Mouse (Mus musculus) thymus, postnatal 4 days (tissue): ENCODE measurements at regions not wholly inside any gene's neighbourhood (a gene's known extent, or its start where the extent isn't known, plus 50 kb on each side); places are given as distances from the start of the nearest gene placed in this dataset.

Experiments used
- DNase-seq: peaks from one replicate; pipeline ENCODE4 v3.0.0; 2021

DNA sequence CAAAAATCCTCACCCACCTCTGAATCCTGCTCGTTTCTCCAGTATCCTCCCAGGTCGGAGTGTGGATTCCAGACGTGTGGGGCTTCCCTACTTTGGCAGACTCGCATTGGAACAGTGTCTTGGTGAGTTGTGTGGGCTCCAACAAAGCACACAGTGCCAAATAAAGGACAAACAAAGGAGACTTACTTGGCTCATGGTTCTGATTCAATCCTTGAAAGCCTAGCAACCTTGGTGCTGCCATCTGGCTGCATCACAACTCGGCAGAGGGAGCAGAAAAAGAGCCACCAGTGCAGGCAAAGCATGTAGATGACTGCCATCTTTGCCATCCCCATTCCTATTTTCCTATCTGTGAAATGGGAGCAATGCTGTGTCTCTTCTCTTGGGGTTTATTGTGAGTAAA lies 64.0 kb downstream of the Il9r start:
- DNase-seq: no peak

- no peak for DNase-seq
These were observed 66.1 kb downstream of the Il9r start for GRCm38 (mm10) chr11:32133996-32134395.

DNA sequence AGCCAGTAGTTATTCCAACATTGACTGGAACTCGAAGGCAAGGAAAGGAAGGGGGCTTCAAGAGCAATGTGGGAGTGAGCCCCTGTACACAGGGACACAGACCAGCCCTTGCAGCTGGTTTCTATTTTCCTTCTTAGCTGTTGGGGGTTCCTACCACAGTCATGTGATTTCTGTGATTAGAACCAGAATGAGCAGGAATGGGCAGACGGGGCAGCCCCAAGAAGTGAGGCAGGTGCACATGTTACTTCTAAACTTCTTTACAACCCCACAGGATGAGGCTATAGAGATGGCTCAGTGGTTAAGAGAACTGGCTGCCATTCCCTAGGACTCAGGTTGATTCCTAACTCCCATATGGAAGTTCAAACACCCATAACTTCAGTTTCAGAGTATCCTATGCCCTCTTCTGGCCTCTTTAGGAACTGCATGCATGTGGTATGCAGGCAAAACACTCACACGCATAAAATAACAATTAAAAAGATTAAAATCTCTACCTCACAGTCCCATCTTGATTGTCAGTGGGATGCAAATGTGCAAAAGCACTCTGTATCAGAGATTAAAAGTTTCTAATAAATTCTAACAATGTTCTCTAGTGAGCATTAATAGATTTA lies 68.0 kb downstream of the Il9r start:
- DNase-seq: peak; percentile 70

GRCm38 (mm10) chr11:32128551-32128950 lies 71.5 kb downstream of the Il9r start:
- peak; percentile 27 for DNase-seq

- no peak for DNase-seq
These were observed 72.1 kb downstream of the Il9r start for GRCm38 (mm10) chr11:32128018-32128417.

DNA sequence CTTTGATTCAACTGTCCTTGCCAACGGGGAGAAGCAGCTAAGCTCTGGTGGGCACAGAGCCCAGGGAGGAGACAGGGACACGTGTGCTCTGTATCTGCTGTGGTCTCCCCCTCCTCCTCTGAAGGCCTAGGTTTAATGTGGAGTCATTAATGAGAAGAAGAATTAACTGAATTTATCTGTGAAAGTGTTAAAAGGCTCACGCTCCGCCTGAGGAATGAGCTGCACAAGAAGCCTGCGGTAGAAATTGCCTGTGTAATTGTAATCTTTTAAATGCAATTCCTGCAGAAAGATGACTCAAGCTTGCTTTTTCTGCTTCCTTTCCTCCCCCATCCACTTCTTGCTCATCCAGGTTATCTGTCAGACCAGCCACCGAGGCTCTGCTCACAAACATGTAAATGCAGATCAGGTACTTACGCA lies 72.7 kb downstream of the Il9r start:
- no peak for DNase-seq

- DNase-seq: peak; percentile 34
These were observed 73.3 kb downstream of the Il9r start for GRCm38 (mm10) chr11:32126786-32127185.

DNA sequence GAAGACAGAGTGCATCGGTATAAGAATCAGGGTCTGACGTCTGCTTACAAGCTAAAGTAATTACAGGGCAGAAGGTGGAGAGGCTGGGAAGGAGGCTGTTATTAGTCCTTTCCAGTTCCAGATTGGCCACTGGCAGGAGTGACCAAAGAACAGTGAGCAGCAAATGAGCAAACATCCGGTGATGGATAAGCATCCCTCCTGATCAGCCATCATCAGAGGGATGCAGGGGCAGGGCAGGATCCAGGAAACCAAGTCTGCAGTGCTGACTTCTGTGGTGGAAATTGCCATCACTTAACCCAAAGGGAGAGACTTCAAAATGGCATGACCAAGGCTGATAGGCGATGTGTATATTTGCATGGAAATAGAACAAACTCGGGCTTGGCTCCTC lies 73.8 kb downstream of the Il9r start:
- DNase-seq: no peak

- peak; percentile 64 for DNase-seq
These were observed 74.3 kb downstream of the Il9r start for GRCm38 (mm10) chr11:32125586-32126310.

DNA sequence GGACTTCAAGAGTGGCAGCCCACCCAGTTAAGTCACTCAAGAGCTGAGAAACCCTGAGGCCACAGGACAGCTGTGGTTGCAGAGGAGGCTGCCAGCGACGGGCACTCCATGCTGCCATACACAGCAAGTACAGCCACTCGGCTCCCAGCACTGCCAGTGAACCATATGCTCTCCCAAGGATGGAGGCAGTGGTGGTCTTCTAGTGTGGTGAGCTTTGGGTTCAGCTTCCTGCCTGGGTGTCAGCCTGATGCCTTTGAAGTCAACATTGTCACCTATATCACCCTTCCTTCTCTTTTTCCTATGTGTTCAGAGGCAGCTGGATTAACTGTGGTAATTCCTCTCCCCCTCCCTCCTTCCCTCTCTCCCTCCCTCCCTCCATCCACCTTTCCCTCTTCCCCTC lies 79.5 kb downstream of the Il9r start:
- peak; percentile 47 for DNase-seq

DNA sequence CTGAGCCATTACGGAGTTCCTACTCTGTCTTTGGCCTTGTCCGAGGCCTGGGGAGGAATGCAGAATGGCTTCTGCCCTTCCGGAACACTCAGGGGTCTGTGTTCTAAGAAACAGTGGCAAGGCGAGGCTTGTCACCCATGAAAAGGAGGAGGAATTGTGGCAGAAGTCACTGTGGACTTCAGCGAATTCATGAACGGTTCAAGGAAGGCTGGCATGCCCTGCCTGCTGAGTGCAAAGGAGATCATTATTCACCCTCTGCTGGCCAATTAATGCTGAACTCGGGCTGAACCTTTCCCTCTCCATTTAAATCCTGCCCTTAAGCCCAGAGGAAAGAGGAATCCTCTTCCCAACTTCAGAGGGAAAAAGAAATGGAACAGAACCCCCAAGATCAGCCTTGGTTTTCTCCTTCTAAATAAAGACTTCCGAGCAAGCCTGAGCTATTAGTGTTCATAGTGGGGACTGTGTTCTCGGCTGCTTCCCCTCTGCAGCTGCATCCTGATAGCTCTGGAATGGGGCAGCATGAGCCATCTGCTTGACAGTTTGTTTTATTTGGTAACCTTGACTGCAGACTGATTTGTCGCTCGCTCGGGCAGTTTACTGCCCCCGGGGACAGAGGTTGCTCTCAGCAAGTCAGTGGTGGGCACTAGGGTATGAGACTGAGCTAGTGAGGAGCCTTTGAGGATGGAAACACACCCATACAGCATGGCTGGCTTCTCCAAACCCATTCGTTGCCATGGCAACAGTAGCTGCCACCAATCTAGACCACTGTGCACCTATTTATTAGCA lies 81.0 kb downstream of the Il9r start:
- no peak for DNase-seq

DNA sequence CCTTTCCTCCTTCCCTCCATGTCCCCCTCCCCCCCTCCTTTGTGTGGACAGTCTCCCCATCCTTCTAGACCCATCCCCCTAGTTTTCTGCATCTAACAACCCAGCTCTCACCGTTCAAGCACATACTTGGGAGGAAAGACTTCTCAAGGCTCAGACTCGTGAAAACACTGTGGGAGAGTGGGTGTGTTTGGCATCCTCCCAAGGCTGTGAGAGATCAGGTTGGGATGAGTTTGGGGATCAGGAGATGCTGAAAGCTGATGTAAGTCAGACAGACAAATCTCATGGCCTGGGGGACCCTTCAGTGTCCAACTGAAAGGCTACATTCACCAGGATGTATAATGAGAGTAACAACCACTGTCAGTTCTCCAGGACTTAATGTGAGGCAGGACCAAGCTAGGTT lies 82.1 kb downstream of the Il9r start:
- no peak for DNase-seq

GRCm38 (mm10) chr11:32113118-32113826 lies 86.8 kb downstream of the Il9r start:
- peak; percentile 33 for DNase-seq

DNA sequence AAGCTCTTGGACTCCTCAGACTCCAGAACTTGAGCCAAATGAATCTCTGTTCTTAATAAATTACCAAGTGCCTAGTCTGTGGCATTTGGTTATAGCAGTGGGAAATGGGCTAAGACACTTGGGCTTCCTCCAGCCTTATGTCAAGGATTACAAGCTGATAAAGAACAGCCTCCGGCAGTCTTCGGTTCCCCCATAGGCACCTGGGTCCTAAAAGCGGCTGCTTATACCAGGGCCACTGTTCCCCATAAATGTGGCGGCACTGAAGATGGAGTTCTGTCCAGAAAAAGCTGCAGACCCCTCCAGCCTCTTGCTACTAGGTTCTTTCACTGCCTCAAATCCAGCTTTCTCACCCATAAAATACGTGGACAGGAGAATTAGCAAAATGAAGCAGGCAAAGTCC lies 87.6 kb downstream of the Il9r start:
- no peak for DNase-seq

GRCm38 (mm10) chr11:32111841-32112240 lies 88.2 kb downstream of the Il9r start:
- DNase-seq: no peak

DNA sequence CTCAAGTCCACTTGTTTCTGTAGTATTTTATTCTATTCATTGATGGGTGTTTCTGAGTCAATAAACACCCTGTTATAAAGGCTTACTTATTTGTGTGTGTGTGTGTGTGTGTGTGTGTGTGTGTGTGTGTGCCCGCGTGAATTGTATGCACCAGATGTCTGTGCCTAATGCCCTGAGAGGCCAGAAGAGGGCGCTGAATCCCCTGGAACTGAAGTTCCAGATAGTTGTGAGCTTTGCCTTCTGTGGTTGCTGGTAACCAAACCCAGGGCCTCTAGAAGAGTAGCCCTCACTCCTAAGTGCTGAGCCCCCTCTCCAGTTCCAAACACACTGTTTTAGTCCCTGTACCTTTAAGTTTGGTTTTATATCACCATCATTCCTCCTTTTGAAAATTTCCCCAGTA lies 90.2 kb downstream of the Il9r start:
- DNase-seq: peak; percentile 46
